ENCODE assay signal across 16 mouse cellular contexts in the genomic region with DNA sequence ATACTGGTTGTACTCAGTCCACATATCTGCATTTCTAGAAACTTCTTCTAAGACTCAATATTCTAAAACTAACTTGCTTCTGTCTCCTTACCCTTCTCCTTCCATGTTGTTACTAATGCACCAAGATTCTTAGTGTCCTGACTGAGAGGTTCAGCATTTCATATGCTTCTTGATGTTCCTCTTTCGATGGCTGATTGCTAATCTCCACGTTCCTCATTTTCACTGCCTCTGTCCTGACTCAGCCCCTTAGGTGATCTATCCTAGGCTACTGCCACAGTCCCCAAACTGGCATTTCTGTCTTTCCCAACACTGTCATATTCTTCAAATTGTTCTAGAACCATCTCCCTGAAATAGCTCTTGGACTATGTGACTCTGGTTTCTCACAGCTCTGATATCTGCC.
"Had no signal": no experiment of that assay in that cellular context is flagged by ENCODE, and none has a peak within 500 bp of the region (broad histone marks: within the 10 kb centered on the region; RNA-seq: fewer than 3 reads in every experiment).

No protein-coding gene starts in this region.

- H3K27me3 ChIP-seq: lung, embryonic 15.5 days; megakaryocyte, embryonic 14.5 days; midbrain, embryonic 13.5 days; midbrain, embryonic 15.5 days; neural tube, embryonic 12.5 days had no signal

- H3K4me2 ChIP-seq: lung, embryonic 15.5 days; midbrain, embryonic 11.5 days; midbrain, embryonic 13.5 days; midbrain, embryonic 15.5 days; neural tube, embryonic 12.5 days had no signal

- H3K9ac ChIP-seq: liver, postnatal 0 days; lung, embryonic 15.5 days; midbrain, embryonic 13.5 days; midbrain, embryonic 15.5 days; neural tube, embryonic 12.5 days had no signal

- H3K4me3 ChIP-seq: lung, embryonic 15.5 days; megakaryocyte, embryonic 14.5 days; midbrain, embryonic 13.5 days; midbrain, embryonic 15.5 days; neural tube, embryonic 12.5 days had no signal

- DNase-seq: liver, postnatal 0 days; lung, adult 2 months; lung, postnatal 14 days; lung, postnatal 36 days; right cerebral cortex, postnatal 14 days; thymus, adult 18-20 months; thymus, postnatal 14 days; thymus, postnatal 36 days had no signal

- H3K27ac ChIP-seq: lung, embryonic 15.5 days; macrophage; midbrain, embryonic 13.5 days; midbrain, embryonic 15.5 days; neural tube, embryonic 12.5 days had no signal

- H3K4me1 ChIP-seq: lung, embryonic 15.5 days; megakaryocyte, embryonic 14.5 days; neural tube, embryonic 12.5 days had no signal

- ATAC-seq: liver, postnatal 0 days; lung, postnatal 0 days; midbrain, embryonic 13.5 days; midbrain, embryonic 15.5 days had no signal

- H3K36me3 ChIP-seq: lung, embryonic 15.5 days; midbrain, embryonic 13.5 days; midbrain, embryonic 15.5 days; neural tube, embryonic 12.5 days had no signal

- H3K9me3 ChIP-seq: lung, embryonic 15.5 days; midbrain, embryonic 13.5 days; midbrain, embryonic 15.5 days; neural tube, embryonic 12.5 days had no signal
